Mouse (Mus musculus): ENCODE results near the gene Ctnnbip1. TPM values are rescaled to one million over a fixed set of nuclear protein-coding genes. Genes with fewer than 3 reads are reported as not detected.

Gene Ctnnbip1
- polyA plus RNA-seq, 1 experiment, result 0.18 TPM

GRCm38 (mm10) chr4:149587596-149588168 lies 69.6 kb downstream of the Ctnnbip1 start:
- TF ChIP-seq TAL1 (IDR thresholded peaks at IDR 0.05; ENCODE audit: low read length) (no peak), GATA1 (IDR thresholded peaks at IDR 0.05; ENCODE audit: low read length) (no peak)
- no peak overlapping the region for H3K4me3 ChIP-seq (replicated peaks)

GRCm38 (mm10) chr4:149590200-149590599 lies 72.2 kb downstream of the Ctnnbip1 start:
- TF ChIP-seq GATA1 (IDR thresholded peaks at IDR 0.05; ENCODE audit: low read length) (no peak), TAL1 (IDR thresholded peaks at IDR 0.05; ENCODE audit: low read length) (no peak)
- Histone ChIP-seq H3K4me1 (ENCODE audit: control insufficient read depth) (no peaks in the 10 kb centered on the region), H3K9me3 (ENCODE audit: control insufficient read depth, low read length) (peaks cover 5% of the 10 kb centered on the region; the same call in 1 of the 2 replicates), H3K4me3 (replicated peaks) (no peak overlapping the region), H3K27me3 (ENCODE audit: control insufficient read depth) (peaks cover 44% of the 10 kb centered on the region), H3K36me3 (ENCODE audit: control insufficient read depth) (no peaks in the 10 kb centered on the region)

More at GRCm38 (mm10) chr4:149587596-149588168, 69.6 kb downstream of the Ctnnbip1 start:
- Histone ChIP-seq H3K36me3 (ENCODE audit: control insufficient read depth) (no peaks in the 10 kb centered on the region), H3K27me3 (ENCODE audit: control insufficient read depth) (peaks cover 61% of the 10 kb centered on the region), H3K9me3 (ENCODE audit: control insufficient read depth, low read length) (peaks cover 5% of the 10 kb centered on the region; the same call in 1 of the 2 replicates), H3K4me1 (ENCODE audit: control insufficient read depth) (no peaks in the 10 kb centered on the region)

- TF ChIP-seq TAL1 (IDR thresholded peaks at IDR 0.05; ENCODE audit: low read length) (no peak), GATA1 (IDR thresholded peaks at IDR 0.05; ENCODE audit: low read length) (no peak)
- no peaks in the 10 kb centered on the region for H3K36me3 ChIP-seq (ENCODE audit: control insufficient read depth)
- no peak overlapping the region for H3K4me3 ChIP-seq (replicated peaks)
- H3K27me3 ChIP-seq (ENCODE audit: control insufficient read depth), result peaks cover 31% of the 10 kb centered on the region
- peaks cover 5% of the 10 kb centered on the region; the same call in 1 of the 2 replicates for H3K9me3 ChIP-seq (ENCODE audit: control insufficient read depth, low read length)
- H3K4me1 ChIP-seq (ENCODE audit: control insufficient read depth), result no peaks in the 10 kb centered on the region
These were observed 73.5 kb downstream of the Ctnnbip1 start for GRCm38 (mm10) chr4:149591486-149591885.

GRCm38 (mm10) chr4:149594913-149595581 lies 77.0 kb downstream of the Ctnnbip1 start:
- H3K4me1 ChIP-seq (ENCODE audit: control insufficient read depth), result no peaks in the 10 kb centered on the region
- no peaks in the 10 kb centered on the region for H3K27me3 ChIP-seq (ENCODE audit: control insufficient read depth)
- no peak for TF ChIP-seq GATA1 (IDR thresholded peaks at IDR 0.05; ENCODE audit: low read length)
- no peak for TF ChIP-seq TAL1 (IDR thresholded peaks at IDR 0.05; ENCODE audit: low read length)
- no peaks in the 10 kb centered on the region for H3K36me3 ChIP-seq (ENCODE audit: control insufficient read depth)
- no peak overlapping the region for H3K4me3 ChIP-seq (replicated peaks)
- H3K9me3 ChIP-seq (ENCODE audit: control insufficient read depth, low read length), result peaks cover 3% of the 10 kb centered on the region; the same call in 1 of the 2 replicates

DNA sequence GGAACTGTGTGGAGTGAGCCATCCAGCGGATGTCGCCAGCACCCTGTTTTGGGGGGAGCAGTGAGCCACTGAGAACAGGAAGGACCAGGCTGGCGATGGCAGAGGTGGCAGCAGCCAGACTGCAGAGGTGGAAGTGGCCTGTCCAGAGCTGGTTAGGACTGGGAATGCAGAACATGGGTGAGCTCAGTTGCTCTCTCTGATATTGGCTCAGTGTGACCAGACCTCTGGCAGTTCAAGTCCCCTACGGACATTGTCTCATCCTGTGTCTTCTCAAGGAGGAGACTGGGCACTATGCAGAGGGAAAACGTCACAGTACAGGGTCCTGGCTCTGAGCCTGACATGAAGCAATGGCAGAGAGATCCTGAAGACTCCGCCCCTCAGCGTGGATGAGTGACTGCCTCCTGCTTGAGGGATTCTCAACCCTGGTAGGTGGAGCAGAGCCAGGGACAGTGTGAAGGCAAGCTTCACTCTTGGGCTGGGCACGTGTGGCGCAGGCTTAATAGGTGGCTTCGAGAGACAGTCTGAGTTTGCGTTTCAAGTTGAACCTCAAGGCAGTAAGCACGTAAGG lies 79.7 kb downstream of the Ctnnbip1 start:
- Histone ChIP-seq H3K9me3 (ENCODE audit: control insufficient read depth, low read length) (no peaks in the 10 kb centered on the region), H3K36me3 (ENCODE audit: control insufficient read depth) (no peaks in the 10 kb centered on the region), H3K4me1 (ENCODE audit: control insufficient read depth) (no peaks in the 10 kb centered on the region), H3K27me3 (ENCODE audit: control insufficient read depth) (no peaks in the 10 kb centered on the region), H3K4me3 (replicated peaks) (no peak overlapping the region)
- TF ChIP-seq GATA1 (IDR thresholded peaks at IDR 0.05; ENCODE audit: low read length), result no peak
- TF ChIP-seq TAL1 (IDR thresholded peaks at IDR 0.05; ENCODE audit: low read length), result no peak

GRCm38 (mm10) chr4:149599549-149599948 lies 81.5 kb downstream of the Ctnnbip1 start:
- no peak overlapping the region for H3K4me3 ChIP-seq (replicated peaks)
- H3K36me3 ChIP-seq (ENCODE audit: control insufficient read depth), result no peaks in the 10 kb centered on the region
- TF ChIP-seq TAL1 (IDR thresholded peaks at IDR 0.05; ENCODE audit: low read length) (no peak), GATA1 (IDR thresholded peaks at IDR 0.05; ENCODE audit: low read length) (no peak)
- peaks cover under 1% of the 10 kb centered on the region; the same call in 1 of the 2 replicates for H3K9me3 ChIP-seq (ENCODE audit: control insufficient read depth, low read length)
- no peaks in the 10 kb centered on the region for H3K27me3 ChIP-seq (ENCODE audit: control insufficient read depth)
- H3K4me1 ChIP-seq (ENCODE audit: control insufficient read depth), result no peaks in the 10 kb centered on the region

- no peaks in the 10 kb centered on the region for H3K27me3 ChIP-seq (ENCODE audit: control insufficient read depth)
- no peaks in the 10 kb centered on the region for H3K36me3 ChIP-seq (ENCODE audit: control insufficient read depth)
- peaks cover 2% of the 10 kb centered on the region; the same call in 1 of the 2 replicates for H3K9me3 ChIP-seq (ENCODE audit: control insufficient read depth, low read length)
- no peaks in the 10 kb centered on the region for H3K4me1 ChIP-seq (ENCODE audit: control insufficient read depth)
- no peak overlapping the region for H3K4me3 ChIP-seq (replicated peaks)
- TF ChIP-seq TAL1 (IDR thresholded peaks at IDR 0.05; ENCODE audit: low read length) (no peak), GATA1 (IDR thresholded peaks at IDR 0.05; ENCODE audit: low read length) (no peak)
These were observed 82.1 kb downstream of the Ctnnbip1 start for GRCm38 (mm10) chr4:149600130-149600529.

GRCm38 (mm10) chr4:149601484-149601883 lies 83.4 kb downstream of the Ctnnbip1 start:
- H3K4me1 ChIP-seq (ENCODE audit: control insufficient read depth), result no peaks in the 10 kb centered on the region
- TF ChIP-seq TAL1 (IDR thresholded peaks at IDR 0.05; ENCODE audit: low read length) (no peak), GATA1 (IDR thresholded peaks at IDR 0.05; ENCODE audit: low read length) (no peak)
- H3K36me3 ChIP-seq (ENCODE audit: control insufficient read depth), result no peaks in the 10 kb centered on the region
- peaks cover 2% of the 10 kb centered on the region; the same call in 1 of the 2 replicates for H3K9me3 ChIP-seq (ENCODE audit: control insufficient read depth, low read length)
- H3K4me3 ChIP-seq (replicated peaks), result no peak overlapping the region
- no peaks in the 10 kb centered on the region for H3K27me3 ChIP-seq (ENCODE audit: control insufficient read depth)

DNA sequence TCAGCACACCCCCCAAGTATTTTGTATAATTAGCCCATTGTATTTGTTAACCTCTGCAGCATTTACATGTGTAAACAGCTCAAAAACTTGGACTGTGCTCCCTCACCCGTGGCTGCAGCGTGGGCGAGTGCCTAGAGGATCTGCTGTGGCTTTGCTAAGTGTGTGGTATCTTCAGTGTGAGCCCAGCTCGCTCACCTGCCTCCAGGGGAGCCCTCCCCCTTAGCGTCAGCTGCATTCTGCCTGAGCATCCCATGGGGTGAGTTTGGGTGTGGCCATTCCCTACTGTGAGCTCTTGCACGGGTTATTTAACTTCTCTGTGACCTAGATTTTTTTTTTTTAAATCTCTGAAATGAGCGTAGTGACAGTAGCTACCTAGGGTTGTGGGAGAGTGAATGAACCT lies 84.2 kb downstream of the Ctnnbip1 start:
- H3K9me3 ChIP-seq (ENCODE audit: control insufficient read depth, low read length), result peaks cover 2% of the 10 kb centered on the region; the same call in 1 of the 2 replicates
- H3K36me3 ChIP-seq (ENCODE audit: control insufficient read depth), result no peaks in the 10 kb centered on the region
- no peak overlapping the region for H3K4me3 ChIP-seq (replicated peaks)
- H3K4me1 ChIP-seq (ENCODE audit: control insufficient read depth), result no peaks in the 10 kb centered on the region
- TF ChIP-seq TAL1 (IDR thresholded peaks at IDR 0.05; ENCODE audit: low read length), result no peak
- H3K27me3 ChIP-seq (ENCODE audit: control insufficient read depth), result no peaks in the 10 kb centered on the region
